Mouse (Mus musculus) cortical plate, adult 2 months (tissue): ENCODE data around the gene Nipa1.

Experiments used
- CTCF ChIP-seq: fragments of 200-500 bp; IDR thresholded peaks from 2 replicates; pipeline ENCODE4 v1.5.1; 2011; ENCODE audit warnings: mild to moderate bottlenecking, control low read depth, low read length; ENCODE audit not compliant: insufficient read depth; ENCODE audit errors: extremely low read depth
- POLR2A ChIP-seq: fragments of 200-500 bp; IDR thresholded peaks from 2 replicates; pipeline ENCODE4 v1.6.1; 2011; ENCODE audit warnings: mild to moderate bottlenecking, low read length, control low read depth; ENCODE audit not compliant: insufficient read depth; ENCODE audit errors: extremely low read depth

GRCm38 (mm10) chr7:55957178-55957577, 62.6 kb downstream of the Nipa1 start:
- TF ChIP-seq CTCF (no peak), POLR2A (no peak)
